Mouse (Mus musculus): ENCODE data around the gene 3110040M04Rik. TPM values are rescaled to one million over a fixed set of nuclear protein-coding genes. Genes with fewer than 3 reads are reported as not detected.

Gene 3110040M04Rik
- polyA plus RNA-seq, 1 experiment, result not detected

GRCm38 (mm10) chr1:151251194-151252010 is 47.5 kb downstream of the 3110040M04Rik start:
- TF ChIP-seq CTCF (IDR thresholded peaks at IDR 0.05; ENCODE audit: insufficient read depth, low read length) (no peak), POLR2A (IDR thresholded peaks at IDR 0.05; ENCODE audit: borderline replicate concordance, extremely low read depth, low read depth, low read length) (no peak)
- Histone ChIP-seq H3K4me3 (replicated peaks; ENCODE audit: extremely low read depth, low read depth, low read length) (peak overlapping the region; percentile 48), H3K4me1 (ENCODE audit: control insufficient read depth, insufficient read depth, low read length) (no peaks in the 10 kb centered on the region)
- WGBS, result 80% methylated on average over 14 of the region's 14 CpGs
- DNase-seq, result no peak

Other genes starting within 250 kb of the 3110040M04Rik start
- 48.8 and 72.0 TPM in 2 replicates for gene Hmcn1, start 210.7 kb upstream of the 3110040M04Rik start, polyA plus RNA-seq (2012; rRNA removed)
- not detected in 2 replicates for gene Gm47985, start 21.6 kb upstream of the 3110040M04Rik start, polyA plus RNA-seq (2012; rRNA removed)
- gene Gm8947, start 11.7 kb upstream of the 3110040M04Rik start, polyA plus RNA-seq (2012; rRNA removed), result not detected in 2 replicates
- gene Gm47995, start 5.7 kb upstream of the 3110040M04Rik start, polyA plus RNA-seq (2012; rRNA removed), result not detected in 2 replicates
- gene Gm47996, start 6.0 kb downstream of the 3110040M04Rik start, polyA plus RNA-seq (2012; rRNA removed), result not detected in 2 replicates
- gene Ivns1abp, start 140.4 kb downstream of the 3110040M04Rik start, polyA plus RNA-seq (2012; rRNA removed), result 43.0 and 48.9 TPM in 2 replicates
- 12.2 and 14.2 TPM in 2 replicates for gene Swt1, start 224.3 kb downstream of the 3110040M04Rik start, polyA plus RNA-seq (2012; rRNA removed)
- gene Trmt1l, start 224.4 kb downstream of the 3110040M04Rik start, polyA plus RNA-seq (2012; rRNA removed), result 13.2 and 13.8 TPM in 2 replicates